Mouse (Mus musculus) midbrain, embryonic 11.5 days (tissue): ENCODE measurements around the gene Defb20. TPM values are rescaled to one million over a fixed set of nuclear protein-coding genes. Genes with fewer than 3 reads are reported as not detected.

ENCODE experiments used
- ATAC-seq: fragments of 200-750 bp; cut with Nextera tagmentation; 2 replicates; pipeline ENCODE4 v1.8.0; 2017; ENCODE audit warnings: moderate TSS enrichment, moderate library complexity; ENCODE audit not compliant: low FRiP score
- DNase-seq: peaks from one replicate; pipeline ENCODE4 v3.0.0; 2015; ENCODE audit warnings: low spot score; ENCODE audit errors: missing footprints
- H3K27ac ChIP-seq: fragments of 300-500 bp; sonication (generic); 2 replicates; pipeline ENCODE4 v1.5.1; 2014; ENCODE audit warnings: low read depth, low read length
- H3K27me3 ChIP-seq: fragments of 300-500 bp; sonication (generic); 2 replicates; pipeline ENCODE4 v1.6.1; 2014; ENCODE audit warnings: mild to moderate bottlenecking, low read length, moderate library complexity, mixed read lengths; ENCODE audit not compliant: control insufficient read depth, insufficient read depth
- H3K36me3 ChIP-seq: fragments of 300-500 bp; sonication (generic); 2 replicates; pipeline ENCODE4 v1.6.1; 2014; ENCODE audit warnings: mild to moderate bottlenecking, low read length, moderate library complexity, mixed read lengths; ENCODE audit not compliant: control insufficient read depth, insufficient read depth
- H3K4me1 ChIP-seq: fragments of 300-500 bp; sonication (generic); 2 replicates; pipeline ENCODE4 v1.6.1; 2014; ENCODE audit warnings: low read length; ENCODE audit not compliant: control insufficient read depth, insufficient read depth
- H3K4me2 ChIP-seq: fragments of 300-500 bp; sonication (generic); 2 replicates; pipeline ENCODE4 v1.6.1; 2014; ENCODE audit warnings: mild to moderate bottlenecking, moderate library complexity
- H3K4me3 ChIP-seq: fragments of 300-500 bp; sonication (generic); 2 replicates; pipeline ENCODE4 v1.5.1; 2014; ENCODE audit warnings: low read depth, low read length
- H3K9ac ChIP-seq: fragments of 300-500 bp; sonication (generic); 2 replicates; pipeline ENCODE4 v1.6.1; 2014; ENCODE audit warnings: low read length
- H3K9me3 ChIP-seq: fragments of 300-500 bp; sonication (generic); 2 replicates; pipeline ENCODE4 v1.6.1; 2016; ENCODE audit warnings: low read length; ENCODE audit not compliant: control insufficient read depth
- WGBS: fragments of 180-500 bp; shearing (Covaris S2); extraction: QIAGEN DNeasy Blood & Tissue Kit; methylation state at CpG from one replicate; pipeline ENCODE4 v1.1.7; 2014; 5-methylcytosine and 5-hydroxymethylcytosine counted together
- polyA plus RNA-seq: library from polyadenylated mRNA; unstranded; fragments of >200 nt; fragmentation: Nextera tagmentation; extraction: Ambion mirVana; gene quantifications from 2 replicates; pipeline ENCODE4 v1.2.1, GENCODE M21; 2014

Defb20 gene
- polyA plus RNA-seq, 1 experiment from 2014 or later: not detected

- Histone ChIP-seq H3K4me1 (no peaks in the 10 kb centered on the region), H3K27me3 (no peaks in the 10 kb centered on the region), H3K4me2 (no peak overlapping the region), H3K4me3 (no peak overlapping the region), H3K27ac (no peak overlapping the region), H3K36me3 (no peaks in the 10 kb centered on the region), H3K9ac (no peak overlapping the region), H3K9me3 (no peaks in the 10 kb centered on the region)
- 87% methylated on average over 7 of the region's 7 CpGs for WGBS
- DNase-seq (no peak), ATAC-seq (no peak)
These were observed 4.9 kb downstream of the Defb20 start for GRCm38 (mm10) chr2:152481726-152482125.

GRCm38 (mm10) chr2:152487024-152487423 is 10.2 kb downstream of the Defb20 start:
- H3K27ac ChIP-seq: no peak overlapping the region
- no peaks in the 10 kb centered on the region for H3K27me3 ChIP-seq
- 66% methylated on average over 2 of the region's 2 CpGs for WGBS
- no peaks in the 10 kb centered on the region for H3K9me3 ChIP-seq
- no peak overlapping the region for H3K9ac ChIP-seq
- no peak overlapping the region for H3K4me3 ChIP-seq
- H3K4me2 ChIP-seq: no peak overlapping the region
- no peaks in the 10 kb centered on the region for H3K36me3 ChIP-seq
- H3K4me1 ChIP-seq: no peaks in the 10 kb centered on the region
- no peak for ATAC-seq
- DNase-seq: no peak

GRCm38 (mm10) chr2:152490038-152490437 is 13.2 kb downstream of the Defb20 start, which contains the start of gene Defb22:
Gene Defb22 (minus strand): TSS chr2:152490138.
- Histone ChIP-seq H3K4me1 (no peaks in the 10 kb centered on the region), H3K9ac (no peak within 1 kb of the TSS), H3K4me3 (no peak within 1 kb of the TSS), H3K9me3 (no peaks in the 10 kb centered on the region), H3K4me2 (no peak within 1 kb of the TSS), H3K36me3 (no peaks in the 10 kb centered on the region), H3K27ac (no peak within 1 kb of the TSS), H3K27me3 (no peaks in the 10 kb centered on the region)
- DNase-seq: no peak
- ATAC-seq: no peak

- Histone ChIP-seq H3K36me3 (no peaks in the 10 kb centered on the region), H3K4me2 (no peak overlapping the region), H3K27ac (no peak overlapping the region), H3K27me3 (no peaks in the 10 kb centered on the region), H3K9ac (no peak overlapping the region), H3K9me3 (no peaks in the 10 kb centered on the region), H3K4me3 (no peak overlapping the region), H3K4me1 (no peaks in the 10 kb centered on the region)
- DNase-seq: no peak
- no peak for ATAC-seq
- WGBS: 76% methylated on average over 6 of the region's 6 CpGs
These were observed 16.3 kb downstream of the Defb20 start for GRCm38 (mm10) chr2:152493151-152493550.

GRCm38 (mm10) chr2:152498020-152498419 is 21.2 kb downstream of the Defb20 start:
- ATAC-seq (no peak), DNase-seq (no peak)
- H3K9me3 ChIP-seq: no peaks in the 10 kb centered on the region
- H3K4me3 ChIP-seq: no peak overlapping the region
- no peak overlapping the region for H3K4me2 ChIP-seq
- H3K9ac ChIP-seq: no peak overlapping the region
- no peaks in the 10 kb centered on the region for H3K4me1 ChIP-seq
- H3K36me3 ChIP-seq: no peaks in the 10 kb centered on the region
- H3K27ac ChIP-seq: no peak overlapping the region
- WGBS: 82% methylated on average over 6 of the region's 6 CpGs
- no peaks in the 10 kb centered on the region for H3K27me3 ChIP-seq

- Histone ChIP-seq H3K36me3 (no peaks in the 10 kb centered on the region), H3K27ac (no peak overlapping the region), H3K27me3 (no peaks in the 10 kb centered on the region), H3K4me3 (no peak overlapping the region), H3K9ac (no peak overlapping the region), H3K9me3 (no peaks in the 10 kb centered on the region), H3K4me1 (no peaks in the 10 kb centered on the region), H3K4me2 (no peak overlapping the region)
- no peak for DNase-seq
- no peak for ATAC-seq
- WGBS: 81% methylated on average over 7 of the region's 7 CpGs
These were observed 23.5 kb downstream of the Defb20 start for GRCm38 (mm10) chr2:152500204-152500862.

GRCm38 (mm10) chr2:152500863-152501229 is 24.0 kb downstream of the Defb20 start:
- Histone ChIP-seq H3K4me2 (no peak overlapping the region), H3K27me3 (no peaks in the 10 kb centered on the region), H3K4me1 (no peaks in the 10 kb centered on the region), H3K4me3 (no peak overlapping the region), H3K27ac (no peak overlapping the region), H3K36me3 (no peaks in the 10 kb centered on the region), H3K9ac (no peak overlapping the region), H3K9me3 (no peaks in the 10 kb centered on the region)
- no peak for ATAC-seq
- WGBS: 77% methylated on average over 6 of the region's 6 CpGs
- no peak for DNase-seq

GRCm38 (mm10) chr2:152503950-152504349 is 27.1 kb downstream of the Defb20 start:
- Histone ChIP-seq H3K9me3 (no peaks in the 10 kb centered on the region), H3K27me3 (no peaks in the 10 kb centered on the region), H3K36me3 (no peaks in the 10 kb centered on the region), H3K4me3 (no peak overlapping the region), H3K9ac (no peak overlapping the region), H3K4me2 (no peak overlapping the region), H3K4me1 (no peaks in the 10 kb centered on the region), H3K27ac (no peak overlapping the region)
- ATAC-seq (no peak), DNase-seq (no peak)
- 92% methylated on average over 2 of the region's 2 CpGs for WGBS

GRCm38 (mm10) chr2:152511592-152511991 is 34.7 kb downstream of the Defb20 start, which contains the start of gene Defb26:
Gene Defb26 (minus strand): TSS chr2:152511692.
- H3K9me3 ChIP-seq: no peaks in the 10 kb centered on the region
- DNase-seq (no peak), ATAC-seq (no peak)
- WGBS: 78% methylated on average over 1 of the region's 1 CpGs
- H3K4me1 ChIP-seq: no peaks in the 10 kb centered on the region
- no peak within 1 kb of the TSS for H3K4me3 ChIP-seq
- no peaks in the 10 kb centered on the region for H3K36me3 ChIP-seq
- H3K27me3 ChIP-seq: no peaks in the 10 kb centered on the region
- no peak within 1 kb of the TSS for H3K9ac ChIP-seq
- H3K4me2 ChIP-seq: no peak within 1 kb of the TSS
- no peak within 1 kb of the TSS for H3K27ac ChIP-seq
